Mouse (Mus musculus): Measurements from ENCODE around the gene Reep1. TPM values are rescaled to one million over a fixed set of nuclear protein-coding genes. Genes with fewer than 3 reads are reported as not detected.

Reep1 gene
- polyA plus RNA-seq, 1 experiment = 2.9 TPM

DNA sequence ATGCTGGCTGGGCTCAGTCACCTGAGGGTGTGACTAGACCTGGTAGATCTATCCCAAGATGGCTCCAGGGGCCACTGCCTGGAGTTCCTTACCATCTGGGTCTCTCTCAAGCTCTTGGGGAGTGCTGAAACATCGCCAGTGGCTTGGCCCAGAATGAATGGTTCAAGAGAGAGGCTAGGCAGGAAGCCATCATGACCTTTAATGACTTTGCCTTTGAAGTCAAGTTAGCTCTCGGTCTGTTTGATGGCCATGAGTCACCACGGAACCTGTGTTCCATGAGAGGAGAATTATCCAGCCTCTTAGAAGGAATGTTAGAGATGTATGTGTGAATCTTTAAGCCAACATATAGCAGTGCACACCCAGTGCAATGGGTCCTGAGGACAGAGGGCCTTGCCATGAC is 92.0 kb downstream of the Reep1 start:
- Histone ChIP-seq H3K4me3 (ENCODE audit: low read depth, low read length) (no peak overlapping the region), H3K27ac (ENCODE audit: insufficient read depth, low read length) (no peak overlapping the region), H3K9me3 (replicated peaks; ENCODE audit: control insufficient read depth, insufficient read depth, low read length, poor library complexity, severe bottlenecking) (no peaks in the 10 kb centered on the region), H3K9ac (ENCODE audit: low read depth, poor library complexity, severe bottlenecking) (no peak overlapping the region), H3K4me1 (ENCODE audit: control insufficient read depth, insufficient read depth, low read length) (no peaks in the 10 kb centered on the region), H3K27me3 (ENCODE audit: control insufficient read depth, insufficient read depth, low read length, poor library complexity, severe bottlenecking) (no peaks in the 10 kb centered on the region), H3K36me3 (ENCODE audit: control insufficient read depth, insufficient read depth, low read length, poor library complexity, severe bottlenecking) (no peaks in the 10 kb centered on the region)
- no peak for TF ChIP-seq EP300 (IDR thresholded peaks at IDR 0.05; ENCODE audit: insufficient read depth, low read depth, low read length)
- no peak for TF ChIP-seq POLR2A (IDR thresholded peaks at IDR 0.05; ENCODE audit: insufficient read depth, low read length)
- TF ChIP-seq CTCF (IDR thresholded peaks at IDR 0.05; ENCODE audit: low read depth, low read length) = no peak

DNA sequence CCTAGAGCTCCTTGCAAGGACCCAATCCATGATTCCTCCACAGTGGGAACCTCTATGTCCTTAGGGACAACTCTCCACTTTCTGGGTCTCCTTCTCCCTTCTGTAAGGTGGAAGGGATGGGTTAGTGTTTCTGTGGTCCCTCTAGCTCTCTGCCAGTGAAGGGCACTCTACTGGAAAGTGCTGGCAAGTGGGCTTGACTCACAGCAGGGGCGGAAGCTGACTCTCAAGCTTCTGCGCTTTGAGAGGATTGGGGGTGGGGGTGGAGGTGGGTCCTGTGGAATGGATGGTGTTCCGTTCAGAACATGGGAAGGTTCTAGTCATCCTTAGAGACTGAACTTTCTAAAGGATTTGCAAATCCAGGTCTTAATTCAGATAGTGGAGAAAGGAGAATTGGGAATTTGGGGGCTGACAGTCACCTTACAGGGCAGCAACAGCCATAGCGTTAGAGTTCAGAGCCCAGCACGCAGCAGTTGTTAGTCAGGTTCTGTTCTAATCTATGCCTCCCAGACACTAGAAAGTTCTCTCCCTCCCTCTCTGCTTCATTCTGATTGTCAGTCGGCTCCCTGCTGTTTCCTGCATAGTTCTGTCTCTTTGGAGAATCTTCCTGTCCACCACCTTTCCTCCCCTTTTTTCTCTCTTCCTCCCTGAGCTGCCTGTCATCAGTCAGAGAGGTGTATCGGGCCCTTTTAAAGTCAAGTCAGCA is 93.8 kb downstream of the Reep1 start:
- Histone ChIP-seq H3K4me3 (ENCODE audit: low read depth, low read length) (no peak overlapping the region), H3K27ac (ENCODE audit: insufficient read depth, low read length) (no peak overlapping the region), H3K9me3 (replicated peaks; ENCODE audit: control insufficient read depth, insufficient read depth, low read length, poor library complexity, severe bottlenecking) (no peaks in the 10 kb centered on the region), H3K36me3 (ENCODE audit: control insufficient read depth, insufficient read depth, low read length, poor library complexity, severe bottlenecking) (no peaks in the 10 kb centered on the region), H3K27me3 (ENCODE audit: control insufficient read depth, insufficient read depth, low read length, poor library complexity, severe bottlenecking) (no peaks in the 10 kb centered on the region), H3K4me1 (ENCODE audit: control insufficient read depth, insufficient read depth, low read length) (no peaks in the 10 kb centered on the region), H3K9ac (ENCODE audit: low read depth, poor library complexity, severe bottlenecking) (no peak overlapping the region)
- no peak for TF ChIP-seq CTCF (IDR thresholded peaks at IDR 0.05; ENCODE audit: low read depth, low read length)
- TF ChIP-seq EP300 (IDR thresholded peaks at IDR 0.05; ENCODE audit: insufficient read depth, low read depth, low read length) = no peak
- TF ChIP-seq POLR2A (IDR thresholded peaks at IDR 0.05; ENCODE audit: insufficient read depth, low read length) = no peak

DNA sequence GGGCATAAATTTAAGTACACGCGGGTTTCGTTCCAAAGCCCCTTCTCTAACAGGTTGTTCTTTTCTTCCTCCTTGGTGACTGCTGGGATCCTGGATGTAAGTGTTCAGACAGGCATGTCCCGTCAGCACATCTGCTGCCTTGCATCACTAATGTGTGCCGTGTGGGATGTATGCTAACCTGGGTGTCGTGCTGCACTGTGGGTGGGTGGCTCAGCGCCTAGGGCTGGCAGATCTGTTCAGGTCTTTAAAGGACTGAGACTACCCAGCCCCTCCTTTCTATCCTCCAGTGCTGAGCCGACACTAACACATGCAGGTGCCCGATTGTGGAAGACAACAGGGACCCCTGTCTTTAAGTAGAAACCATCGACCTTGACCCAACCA is 94.3 kb downstream of the Reep1 start:
- peaks cover 4% of the 10 kb centered on the region; the same call in 1 of the 2 replicates for H3K9me3 ChIP-seq (replicated peaks; ENCODE audit: control insufficient read depth, insufficient read depth, low read length, poor library complexity, severe bottlenecking)
- H3K27me3 ChIP-seq (ENCODE audit: control insufficient read depth, insufficient read depth, low read length, poor library complexity, severe bottlenecking) = no peaks in the 10 kb centered on the region
- no peaks in the 10 kb centered on the region for H3K36me3 ChIP-seq (ENCODE audit: control insufficient read depth, insufficient read depth, low read length, poor library complexity, severe bottlenecking)
- no peak overlapping the region for H3K9ac ChIP-seq (ENCODE audit: low read depth, poor library complexity, severe bottlenecking)
- no peaks in the 10 kb centered on the region for H3K4me1 ChIP-seq (ENCODE audit: control insufficient read depth, insufficient read depth, low read length)
- no peak for TF ChIP-seq EP300 (IDR thresholded peaks at IDR 0.05; ENCODE audit: insufficient read depth, low read depth, low read length)
- no peak for TF ChIP-seq POLR2A (IDR thresholded peaks at IDR 0.05; ENCODE audit: insufficient read depth, low read length)
- TF ChIP-seq CTCF (IDR thresholded peaks at IDR 0.05; ENCODE audit: low read depth, low read length) = no peak
- no peak overlapping the region for H3K27ac ChIP-seq (ENCODE audit: insufficient read depth, low read length)
- no peak overlapping the region for H3K4me3 ChIP-seq (ENCODE audit: low read depth, low read length)

DNA sequence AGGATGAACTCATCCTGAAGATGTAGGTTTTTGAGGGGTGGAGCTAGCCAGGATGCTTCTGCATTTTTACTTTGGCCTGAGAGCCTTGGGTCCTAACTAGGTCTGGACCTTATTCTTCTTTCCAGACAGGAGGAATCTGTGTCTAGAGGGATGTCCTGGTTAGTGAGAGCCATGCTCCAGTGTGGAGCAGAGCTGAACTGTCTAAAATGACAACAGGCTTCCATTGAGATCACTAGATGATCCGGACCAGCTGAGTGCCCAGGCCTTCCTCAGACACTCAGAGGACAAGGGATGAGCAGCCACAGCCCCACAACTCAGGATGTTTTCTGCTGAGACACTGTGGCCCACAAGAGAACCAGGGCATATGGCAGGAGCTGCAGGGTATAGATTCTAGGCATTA is 96.2 kb downstream of the Reep1 start:
- Histone ChIP-seq H3K27ac (ENCODE audit: insufficient read depth, low read length) (no peak overlapping the region), H3K9ac (ENCODE audit: low read depth, poor library complexity, severe bottlenecking) (no peak overlapping the region), H3K36me3 (ENCODE audit: control insufficient read depth, insufficient read depth, low read length, poor library complexity, severe bottlenecking) (no peaks in the 10 kb centered on the region), H3K4me3 (ENCODE audit: low read depth, low read length) (no peak overlapping the region), H3K27me3 (ENCODE audit: control insufficient read depth, insufficient read depth, low read length, poor library complexity, severe bottlenecking) (no peaks in the 10 kb centered on the region), H3K4me1 (ENCODE audit: control insufficient read depth, insufficient read depth, low read length) (no peaks in the 10 kb centered on the region), H3K9me3 (replicated peaks; ENCODE audit: control insufficient read depth, insufficient read depth, low read length, poor library complexity, severe bottlenecking) (peaks cover 4% of the 10 kb centered on the region; the same call in 1 of the 2 replicates)
- no peak for TF ChIP-seq EP300 (IDR thresholded peaks at IDR 0.05; ENCODE audit: insufficient read depth, low read depth, low read length)
- TF ChIP-seq CTCF (IDR thresholded peaks at IDR 0.05; ENCODE audit: low read depth, low read length) = no peak
- TF ChIP-seq POLR2A (IDR thresholded peaks at IDR 0.05; ENCODE audit: insufficient read depth, low read length) = no peak

DNA sequence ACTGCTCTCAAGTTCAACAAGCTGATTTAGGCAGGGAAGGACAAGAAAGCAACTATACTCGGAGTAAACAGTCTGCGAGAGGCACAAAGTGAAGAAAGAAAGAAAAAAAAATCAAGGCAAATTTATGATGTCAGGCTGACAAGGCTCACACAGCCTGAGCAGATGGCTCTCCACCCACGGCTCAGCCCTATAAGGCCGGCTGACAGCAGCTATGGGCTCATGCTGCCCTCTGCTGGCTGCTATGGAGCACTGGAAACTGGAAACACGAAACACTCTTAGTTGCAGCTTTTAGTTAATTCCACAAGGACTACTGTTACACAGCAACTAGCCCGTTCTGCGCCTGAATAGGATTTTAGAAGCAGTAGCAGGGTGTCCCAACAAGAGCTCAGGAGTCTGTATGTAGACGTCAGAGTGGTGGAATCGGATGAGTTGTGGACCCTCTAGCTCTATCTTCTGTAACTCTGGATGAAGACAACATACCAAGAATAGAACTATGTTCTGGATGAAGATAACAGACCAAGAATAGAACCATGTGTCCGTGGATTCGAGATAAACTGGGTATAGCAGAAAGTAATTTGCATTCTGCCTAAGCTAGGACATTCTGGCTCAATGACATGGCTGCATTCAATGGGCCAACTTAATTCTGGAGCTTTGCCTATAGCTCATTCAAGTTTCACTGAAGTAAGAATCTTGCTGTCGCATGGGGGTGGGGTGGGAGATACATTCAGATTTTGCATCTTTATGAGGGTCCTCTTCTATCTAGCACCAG is 96.9 kb downstream of the Reep1 start:
- no peak overlapping the region for H3K27ac ChIP-seq (ENCODE audit: insufficient read depth, low read length)

DNA sequence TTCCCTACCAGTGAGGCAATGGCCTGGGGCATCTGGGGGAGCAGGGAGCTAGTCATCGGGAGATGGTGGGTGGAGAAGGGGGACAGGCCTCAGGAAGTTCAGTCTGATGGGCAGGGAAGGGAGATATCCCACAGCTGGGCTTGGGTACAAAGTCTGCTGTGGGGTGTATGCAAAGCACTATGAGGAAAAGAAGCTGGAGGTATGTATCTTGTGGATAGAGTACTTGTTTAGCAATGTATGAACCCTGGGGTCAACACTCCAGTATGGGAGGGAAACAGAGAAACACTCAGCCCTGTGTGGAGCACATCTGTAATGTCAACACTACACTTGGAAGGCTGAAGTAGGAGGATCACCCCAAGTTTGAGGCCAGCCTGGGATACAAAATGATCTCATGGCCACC is 99.4 kb downstream of the Reep1 start:
- Histone ChIP-seq H3K36me3 (ENCODE audit: control insufficient read depth, insufficient read depth, low read length, poor library complexity, severe bottlenecking) (no peaks in the 10 kb centered on the region; the same call in 1 of the 2 replicates), H3K4me3 (ENCODE audit: low read depth, low read length) (no peak overlapping the region), H3K9me3 (replicated peaks; ENCODE audit: control insufficient read depth, insufficient read depth, low read length, poor library complexity, severe bottlenecking) (peaks cover 4% of the 10 kb centered on the region; the same call in 1 of the 2 replicates), H3K4me1 (ENCODE audit: control insufficient read depth, insufficient read depth, low read length) (no peaks in the 10 kb centered on the region), H3K9ac (ENCODE audit: low read depth, poor library complexity, severe bottlenecking) (no peak overlapping the region), H3K27ac (ENCODE audit: insufficient read depth, low read length) (no peak overlapping the region), H3K27me3 (ENCODE audit: control insufficient read depth, insufficient read depth, low read length, poor library complexity, severe bottlenecking) (no peaks in the 10 kb centered on the region)
- no peak for TF ChIP-seq EP300 (IDR thresholded peaks at IDR 0.05; ENCODE audit: insufficient read depth, low read depth, low read length)
- TF ChIP-seq POLR2A (IDR thresholded peaks at IDR 0.05; ENCODE audit: insufficient read depth, low read length) = no peak
- no peak for TF ChIP-seq CTCF (IDR thresholded peaks at IDR 0.05; ENCODE audit: low read depth, low read length)

More for the DNA sequence above, 96.9 kb downstream of the Reep1 start:
- Histone ChIP-seq H3K4me1 (ENCODE audit: control insufficient read depth, insufficient read depth, low read length) (no peaks in the 10 kb centered on the region), H3K27me3 (ENCODE audit: control insufficient read depth, insufficient read depth, low read length, poor library complexity, severe bottlenecking) (no peaks in the 10 kb centered on the region), H3K9me3 (replicated peaks; ENCODE audit: control insufficient read depth, insufficient read depth, low read length, poor library complexity, severe bottlenecking) (peaks cover 4% of the 10 kb centered on the region; the same call in 1 of the 2 replicates), H3K4me3 (ENCODE audit: low read depth, low read length) (no peak overlapping the region), H3K36me3 (ENCODE audit: control insufficient read depth, insufficient read depth, low read length, poor library complexity, severe bottlenecking) (no peaks in the 10 kb centered on the region), H3K9ac (ENCODE audit: low read depth, poor library complexity, severe bottlenecking) (no peak overlapping the region)
- peak; percentile 96 for TF ChIP-seq CTCF (IDR thresholded peaks at IDR 0.05; ENCODE audit: low read depth, low read length)
- no peak for TF ChIP-seq POLR2A (IDR thresholded peaks at IDR 0.05; ENCODE audit: insufficient read depth, low read length)
- TF ChIP-seq EP300 (IDR thresholded peaks at IDR 0.05; ENCODE audit: insufficient read depth, low read depth, low read length) = no peak

Measured in ES-Bruce4 (cell line).